Mouse (Mus musculus): Measurements from ENCODE around the gene Gm40193.

DNA sequence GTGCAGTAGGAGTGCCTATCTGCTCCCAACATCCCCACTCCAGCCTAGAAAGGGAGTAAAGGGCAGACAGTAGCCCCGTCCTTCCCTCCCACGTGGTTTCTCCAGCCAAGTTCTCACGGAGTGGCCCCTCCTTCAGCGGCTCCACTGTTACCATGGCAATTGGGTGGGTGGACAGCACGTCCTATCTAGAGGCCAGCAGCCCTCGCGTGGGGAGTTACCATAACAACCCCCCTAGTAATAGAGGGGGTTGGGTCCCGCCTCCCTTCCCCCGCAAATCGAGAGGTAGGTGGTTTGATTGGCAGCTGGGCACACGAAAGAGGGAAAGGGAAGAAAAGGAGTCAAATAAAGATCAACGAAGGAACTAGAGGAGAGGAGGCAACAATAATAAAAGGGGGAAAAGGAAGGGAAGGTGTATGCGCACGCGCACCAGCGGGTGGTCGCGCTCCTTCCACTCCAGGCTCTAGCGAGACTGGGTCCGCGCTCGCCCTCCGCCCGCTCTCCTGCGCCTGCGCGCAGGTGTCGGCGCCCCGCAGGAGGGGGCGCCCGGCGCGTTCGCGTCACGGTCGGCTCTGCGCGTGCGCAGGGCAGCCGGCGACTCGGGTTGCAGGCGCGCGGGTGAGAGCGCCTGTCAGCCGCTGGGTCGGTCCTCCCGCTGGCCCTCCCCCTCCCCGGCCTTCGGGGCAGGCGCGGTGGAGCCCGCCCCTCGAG lies 29.7 kb upstream of the Gm40193 start, which contains the start of gene Mink1:
- TF ChIP-seq CTCF (IDR thresholded peaks at IDR 0.05; ENCODE audit: borderline replicate concordance, extremely low read depth, insufficient read depth, insufficient read length) (no peak), POLR2A (IDR thresholded peaks at IDR 0.05; ENCODE audit: borderline replicate concordance, extremely low read depth, insufficient read depth, insufficient read length, poor library complexity, severe bottlenecking) (peak; percentile 89)
